Mouse (Mus musculus): ENCODE measurements around the gene 1810049J17Rik. TPM values are rescaled to one million over a fixed set of nuclear protein-coding genes. Genes with fewer than 3 reads are reported as not detected.

The 1810049J17Rik gene
- polyA plus RNA-seq, 1 experiment from 2014 or later: not detected

DNA sequence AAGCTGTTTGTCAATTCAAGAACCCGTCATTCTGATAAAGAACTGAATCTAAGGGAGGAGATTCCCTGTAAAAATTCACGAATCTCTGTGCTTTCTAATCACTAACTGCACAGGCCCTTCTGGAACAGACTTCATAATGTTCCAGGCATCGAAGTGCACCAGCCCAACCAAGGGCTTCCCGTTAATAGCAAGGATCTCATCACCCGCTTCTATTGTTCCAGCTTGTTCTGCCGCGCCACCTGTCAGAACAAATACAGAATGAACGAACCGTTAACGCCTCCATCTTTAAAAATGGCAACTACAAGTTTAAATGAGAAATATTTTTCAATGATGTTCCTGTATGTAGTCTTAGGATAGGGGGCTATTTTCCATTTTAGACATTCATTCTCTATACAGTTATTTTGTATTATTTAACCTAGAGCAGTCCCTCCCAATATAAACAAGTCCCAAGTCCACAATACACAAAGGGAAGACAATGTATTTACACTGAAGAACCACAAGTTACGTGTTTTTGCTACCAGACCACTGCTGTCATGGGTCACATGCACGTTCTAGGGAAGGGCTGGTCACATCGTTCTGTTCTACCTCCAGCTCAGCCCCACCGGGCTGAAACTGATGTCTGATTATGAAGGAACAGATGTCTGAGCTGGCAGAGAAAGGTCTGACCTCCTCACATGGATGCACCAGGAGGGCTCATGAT lies 40.5 kb upstream of the 1810049J17Rik start:
- no peaks in the 10 kb centered on the region for H3K9me3 ChIP-seq (replicated peaks)
- no peak for ATAC-seq (replicated peaks; ENCODE audit: low FRiP score)
- 89% methylated on average over 14 of the region's 14 CpGs for WGBS
- H3K4me1 ChIP-seq: peaks cover 4% of the 10 kb centered on the region; the same call in 1 of the 2 replicates
- peaks cover 61% of the 10 kb centered on the region for H3K36me3 ChIP-seq
- no peak overlapping the region for H3K4me3 ChIP-seq (replicated peaks)
- H3K9ac ChIP-seq: no peak overlapping the region
- H3K27me3 ChIP-seq: no peaks in the 10 kb centered on the region
- H3K4me2 ChIP-seq: no peak overlapping the region
- H3K27ac ChIP-seq: no peak overlapping the region

- ATAC-seq (replicated peaks; ENCODE audit: low FRiP score): no peak
- no peak overlapping the region for H3K4me3 ChIP-seq (replicated peaks)
- 77% methylated on average over 19 of the region's 19 CpGs for WGBS
Measured at GRCm38 (mm10) chr15:12360519-12361212, 39.0 kb upstream of the 1810049J17Rik start.

DNA sequence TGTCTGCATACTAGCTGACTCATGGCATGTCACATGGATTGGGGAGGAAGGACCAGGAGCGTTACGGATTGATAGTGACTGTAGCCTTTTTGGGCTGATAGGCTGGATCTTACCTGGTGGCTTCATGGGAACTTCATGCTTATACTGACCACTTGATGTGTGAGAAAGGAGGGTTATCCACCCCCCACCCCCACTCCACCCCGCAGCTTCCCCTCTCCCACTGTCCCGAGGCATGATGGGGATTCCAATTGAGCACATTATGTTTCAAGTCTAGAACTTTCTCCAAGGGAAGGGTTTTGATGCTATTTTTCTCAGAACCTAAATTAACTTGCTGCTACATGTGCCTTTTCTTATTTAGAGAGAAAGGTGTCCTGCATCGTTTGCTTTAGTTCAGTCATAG lies 36.7 kb upstream of the 1810049J17Rik start:
- 93% methylated on average over 5 of the region's 5 CpGs for WGBS
- peaks cover 85% of the 10 kb centered on the region for H3K36me3 ChIP-seq

More at GRCm38 (mm10) chr15:12360519-12361212, 39.0 kb upstream of the 1810049J17Rik start:
- Histone ChIP-seq H3K4me2 (no peak overlapping the region), H3K4me1 (no peaks in the 10 kb centered on the region), H3K36me3 (peaks cover 70% of the 10 kb centered on the region), H3K9ac (no peak overlapping the region), H3K27me3 (no peaks in the 10 kb centered on the region), H3K27ac (no peak overlapping the region), H3K9me3 (replicated peaks) (no peaks in the 10 kb centered on the region)

DNA sequence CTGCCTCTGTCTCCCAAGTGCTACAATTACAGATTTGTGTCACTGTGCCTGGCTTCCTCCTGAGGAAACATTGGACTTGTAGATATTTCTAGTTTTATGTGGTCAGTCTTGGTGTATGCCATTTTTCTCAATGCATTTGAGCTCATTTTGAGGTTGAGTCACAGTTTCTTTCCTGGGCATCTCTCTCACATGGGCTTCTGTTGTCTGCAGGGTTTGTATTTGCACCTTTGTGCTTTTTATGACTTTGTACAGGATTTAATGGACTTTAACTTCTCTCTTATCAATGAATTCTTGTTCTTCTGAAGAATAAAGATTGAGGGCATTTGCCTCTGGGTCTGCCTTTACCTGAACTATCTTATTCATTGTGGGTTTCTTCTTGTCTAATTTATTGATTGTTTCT lies 35.8 kb upstream of the 1810049J17Rik start:
- no peaks in the 10 kb centered on the region for H3K4me1 ChIP-seq
- H3K4me3 ChIP-seq (replicated peaks): no peak overlapping the region
- H3K27me3 ChIP-seq: no peaks in the 10 kb centered on the region
- H3K9ac ChIP-seq: no peak overlapping the region
- no peak for ATAC-seq (replicated peaks; ENCODE audit: low FRiP score)
- H3K9me3 ChIP-seq (replicated peaks): no peaks in the 10 kb centered on the region
- H3K36me3 ChIP-seq: peaks cover 89% of the 10 kb centered on the region
- H3K4me2 ChIP-seq: no peak overlapping the region
- H3K27ac ChIP-seq: no peak overlapping the region

More for the DNA sequence above, 36.7 kb upstream of the 1810049J17Rik start:
- Histone ChIP-seq H3K27ac (no peak overlapping the region), H3K27me3 (no peaks in the 10 kb centered on the region), H3K4me2 (no peak overlapping the region), H3K4me3 (replicated peaks) (no peak overlapping the region), H3K9ac (no peak overlapping the region), H3K4me1 (no peaks in the 10 kb centered on the region), H3K9me3 (replicated peaks) (no peaks in the 10 kb centered on the region)
- ATAC-seq (replicated peaks; ENCODE audit: low FRiP score): no peak

DNA sequence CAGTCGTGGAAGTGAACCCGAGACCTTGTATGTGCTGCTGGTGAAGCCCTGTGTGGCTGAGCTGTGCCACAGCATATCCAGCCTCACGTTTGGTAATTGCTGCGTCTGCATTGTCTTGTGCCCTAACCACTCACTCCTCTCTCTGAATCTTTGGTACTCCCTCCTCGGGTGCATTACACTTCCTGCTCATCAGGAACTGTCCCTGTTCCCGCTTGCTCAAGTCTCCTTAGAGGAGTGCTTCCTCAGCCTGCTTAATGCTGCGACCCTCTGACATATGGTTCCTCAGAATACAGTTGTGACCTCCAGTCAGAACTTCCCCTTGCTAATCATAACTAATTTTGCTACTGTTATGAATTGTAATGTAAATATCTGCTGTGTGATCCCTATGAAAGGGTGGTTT lies 34.2 kb upstream of the 1810049J17Rik start:
- peaks cover 93% of the 10 kb centered on the region for H3K36me3 ChIP-seq
- no peak overlapping the region for H3K4me2 ChIP-seq
- H3K4me3 ChIP-seq (replicated peaks): no peak overlapping the region
- WGBS: 80% methylated on average over 7 of the region's 7 CpGs
- no peaks in the 10 kb centered on the region for H3K9me3 ChIP-seq (replicated peaks)
- no peaks in the 10 kb centered on the region for H3K27me3 ChIP-seq
- H3K4me1 ChIP-seq: no peaks in the 10 kb centered on the region
- no peak overlapping the region for H3K9ac ChIP-seq
- no peak for ATAC-seq (replicated peaks; ENCODE audit: low FRiP score)
- H3K27ac ChIP-seq: no peak overlapping the region

DNA sequence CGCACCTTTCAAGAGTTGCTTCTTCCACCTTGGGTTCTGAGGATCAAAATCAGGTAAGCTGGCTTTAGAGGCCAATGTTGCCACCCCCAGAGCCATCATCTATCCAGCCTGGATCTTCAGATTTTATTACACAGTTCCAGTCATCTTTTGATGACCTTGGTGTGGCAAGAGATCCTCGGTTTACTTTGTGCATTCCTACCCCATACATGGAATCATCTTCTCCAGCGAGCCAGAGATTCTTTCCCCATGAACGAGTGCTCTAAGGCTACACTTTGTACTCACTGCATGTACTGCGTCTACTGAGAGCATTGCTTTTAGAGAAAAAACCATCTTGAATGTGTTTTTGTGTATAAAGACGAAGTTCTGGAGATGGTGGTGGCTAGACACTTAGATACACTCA lies 33.6 kb upstream of the 1810049J17Rik start:
- whole genome bisulfite sequencing: 93% methylated on average over 6 of the region's 6 CpGs
- Histone ChIP-seq H3K27me3 (no peaks in the 10 kb centered on the region), H3K27ac (no peak overlapping the region), H3K4me2 (no peak overlapping the region), H3K4me1 (no peaks in the 10 kb centered on the region), H3K9me3 (replicated peaks) (no peaks in the 10 kb centered on the region), H3K36me3 (peaks cover 91% of the 10 kb centered on the region), H3K9ac (no peak overlapping the region), H3K4me3 (replicated peaks) (no peak overlapping the region)
- ATAC-seq (replicated peaks; ENCODE audit: low FRiP score): no peak

DNA sequence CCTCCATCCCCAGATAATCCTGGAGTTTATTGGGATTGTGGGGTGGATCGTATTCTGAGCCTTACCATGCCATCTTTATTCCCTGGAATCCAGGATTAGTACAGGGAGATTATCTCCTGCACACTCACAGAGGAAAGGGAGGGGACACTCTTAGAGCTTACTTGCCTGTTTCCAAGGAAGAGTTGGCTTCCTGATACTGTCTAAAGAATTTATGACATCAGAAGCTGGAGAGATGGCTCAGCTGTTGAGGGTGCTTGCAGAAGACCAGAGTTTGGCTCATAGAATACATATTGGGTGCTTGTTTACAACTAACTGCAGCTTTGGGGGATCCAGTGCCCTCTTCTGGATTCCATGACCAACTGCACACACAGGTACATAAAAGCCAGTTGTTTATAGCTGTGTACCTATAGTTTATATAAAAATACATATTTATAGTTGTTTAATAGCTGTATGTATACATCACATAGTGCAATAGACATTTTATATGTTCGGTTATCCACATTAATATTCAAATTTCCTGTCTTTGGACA lies 32.6 kb upstream of the 1810049J17Rik start:
- H3K4me3 ChIP-seq (replicated peaks): no peak overlapping the region
- H3K36me3 ChIP-seq: peaks cover 93% of the 10 kb centered on the region
- no peak overlapping the region for H3K27ac ChIP-seq
- H3K27me3 ChIP-seq: no peaks in the 10 kb centered on the region
- H3K9ac ChIP-seq: no peak overlapping the region
- H3K4me2 ChIP-seq: no peak overlapping the region
- ATAC-seq (replicated peaks; ENCODE audit: low FRiP score): no peak
- no peaks in the 10 kb centered on the region for H3K9me3 ChIP-seq (replicated peaks)
- 92% methylated on average over 2 of the region's 2 CpGs for WGBS
- no peaks in the 10 kb centered on the region for H3K4me1 ChIP-seq

DNA sequence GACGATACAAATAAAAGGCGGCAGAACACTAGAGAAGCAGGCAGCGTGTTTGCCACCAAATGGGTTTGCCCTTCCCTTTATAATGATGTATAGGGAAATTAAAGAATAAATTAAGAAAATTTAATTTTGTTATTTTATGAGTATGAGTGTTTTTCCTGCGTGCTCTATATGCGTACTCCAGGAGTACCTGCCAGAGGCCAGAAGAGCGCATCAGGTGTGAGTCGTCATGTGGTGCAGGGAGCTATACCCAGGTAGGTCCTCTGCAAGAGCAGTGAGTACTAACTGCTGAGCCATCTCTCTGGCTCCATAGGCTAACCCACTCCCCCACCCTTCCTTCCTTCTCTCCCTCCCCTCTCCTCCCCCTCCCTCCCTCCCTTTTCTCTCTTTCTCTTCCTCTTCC lies 29.8 kb upstream of the 1810049J17Rik start:
- H3K9ac ChIP-seq: no peak overlapping the region
- peaks cover 77% of the 10 kb centered on the region for H3K36me3 ChIP-seq
- WGBS: 97% methylated on average over 7 of the region's 7 CpGs
- no peaks in the 10 kb centered on the region for H3K27me3 ChIP-seq
- H3K4me3 ChIP-seq (replicated peaks): no peak overlapping the region
- no peaks in the 10 kb centered on the region for H3K9me3 ChIP-seq (replicated peaks)
- H3K27ac ChIP-seq: no peak overlapping the region
- H3K4me2 ChIP-seq: no peak overlapping the region
- ATAC-seq (replicated peaks; ENCODE audit: low FRiP score): no peak
- H3K4me1 ChIP-seq: no peaks in the 10 kb centered on the region

- Histone ChIP-seq H3K4me2 (no peak overlapping the region), H3K27me3 (no peaks in the 10 kb centered on the region), H3K36me3 (peaks cover 72% of the 10 kb centered on the region), H3K9me3 (replicated peaks) (no peaks in the 10 kb centered on the region), H3K9ac (no peak overlapping the region), H3K27ac (no peak overlapping the region), H3K4me1 (no peaks in the 10 kb centered on the region), H3K4me3 (replicated peaks) (no peak overlapping the region)
- no peak for ATAC-seq (replicated peaks; ENCODE audit: low FRiP score)
- WGBS: 88% methylated on average over 5 of the region's 5 CpGs
Measured at GRCm38 (mm10) chr15:12349840-12350239, 28.1 kb upstream of the 1810049J17Rik start.

- Histone ChIP-seq H3K36me3 (peaks cover 72% of the 10 kb centered on the region), H3K27ac (no peak overlapping the region), H3K9me3 (replicated peaks) (no peaks in the 10 kb centered on the region), H3K9ac (no peak overlapping the region), H3K4me1 (no peaks in the 10 kb centered on the region), H3K4me3 (replicated peaks) (no peak overlapping the region), H3K4me2 (no peak overlapping the region), H3K27me3 (no peaks in the 10 kb centered on the region)
- 68% methylated on average over 3 of the region's 3 CpGs for WGBS
- ATAC-seq (replicated peaks; ENCODE audit: low FRiP score): no peak
Measured at GRCm38 (mm10) chr15:12348950-12349349, 27.3 kb upstream of the 1810049J17Rik start.

DNA sequence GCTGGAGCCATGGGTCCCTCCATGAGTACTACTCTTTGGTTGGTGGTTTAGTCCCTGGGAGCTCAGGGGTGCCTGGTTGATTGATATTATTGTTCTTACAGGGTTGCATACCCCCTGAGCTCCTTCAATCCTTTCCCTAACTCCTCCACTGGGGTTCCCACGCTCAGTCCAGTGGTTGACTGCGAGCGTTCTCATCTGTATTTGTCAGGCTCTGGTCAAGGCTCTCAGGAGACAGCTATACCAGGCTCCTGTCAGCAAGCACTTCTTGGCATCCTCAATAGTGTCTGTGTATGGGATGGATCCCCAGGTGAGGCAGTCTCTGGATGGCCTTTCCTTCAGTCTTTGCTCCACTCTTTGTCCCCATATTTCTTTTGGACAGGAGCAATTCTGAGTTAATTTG lies 25.2 kb upstream of the 1810049J17Rik start:
- Histone ChIP-seq H3K27ac (no peak overlapping the region), H3K36me3 (peaks cover 70% of the 10 kb centered on the region), H3K27me3 (no peaks in the 10 kb centered on the region), H3K9me3 (replicated peaks) (no peaks in the 10 kb centered on the region), H3K4me2 (no peak overlapping the region), H3K4me1 (no peaks in the 10 kb centered on the region), H3K4me3 (replicated peaks) (no peak overlapping the region), H3K9ac (no peak overlapping the region)
- ATAC-seq (replicated peaks; ENCODE audit: low FRiP score): no peak
- WGBS: 96% methylated on average over 3 of the region's 3 CpGs

DNA sequence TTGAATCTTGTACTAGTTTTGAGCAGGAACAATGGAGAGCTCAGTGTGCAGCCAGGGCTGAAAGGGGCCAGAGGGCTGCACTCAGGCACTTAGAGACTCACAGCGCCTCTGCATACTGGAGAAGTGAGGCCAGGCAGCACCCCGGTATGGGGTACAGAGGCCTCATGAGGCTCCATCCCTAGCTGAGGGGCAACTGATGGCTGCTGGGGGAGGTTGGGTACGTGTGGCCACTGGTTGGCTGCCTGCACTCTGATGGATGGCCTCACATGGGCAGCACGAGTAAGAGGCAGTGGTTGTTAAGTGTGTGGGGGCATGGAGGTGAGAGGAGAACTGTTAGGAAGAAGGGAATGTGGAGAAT lies 19.7 kb upstream of the 1810049J17Rik start:
- Histone ChIP-seq H3K4me3 (replicated peaks) (no peak overlapping the region), H3K4me1 (0 out of 2 replicates have a peak, but pooled peaks cover 4% of the 10 kb centered on the region), H3K27ac (no peak overlapping the region), H3K4me2 (no peak overlapping the region), H3K27me3 (no peaks in the 10 kb centered on the region), H3K9ac (no peak overlapping the region), H3K9me3 (replicated peaks) (no peaks in the 10 kb centered on the region), H3K36me3 (peaks cover 40% of the 10 kb centered on the region)
- no peak for ATAC-seq (replicated peaks; ENCODE audit: low FRiP score)
- 69% methylated on average over 4 of the region's 4 CpGs for WGBS
